Mouse (Mus musculus): ENCODE data around the gene Tnfsf14.

- TF ChIP-seq HCFC1 (IDR thresholded peaks at IDR 0.05; ENCODE audit: low read depth, low read length), result no peak
- TF ChIP-seq EP300 (IDR thresholded peaks at IDR 0.05; ENCODE audit: low read length), result no peak
- TF ChIP-seq ZMIZ1 (IDR thresholded peaks at IDR 0.05; ENCODE audit: low read depth, low read length), result no peak
- no peak for TF ChIP-seq TCF12 (IDR thresholded peaks at IDR 0.05; ENCODE audit: low read depth, low read length)
- no peak for TF ChIP-seq CTCF (conservative IDR thresholded peaks at IDR 0.05 in 1 of 2, IDR thresholded peaks at IDR 0.05 in 1 of 2; ENCODE audit: low read depth in 2 of 2, low read length in 2 of 2)
- TF ChIP-seq E2F4 (IDR thresholded peaks at IDR 0.05; ENCODE audit: insufficient replicate concordance, low read depth, low read length), result no peak
- no peak for TF ChIP-seq POLR2A (IDR thresholded peaks at IDR 0.05; ENCODE audit: low read depth, low read length)
- no peak for TF ChIP-seq MAX (IDR thresholded peaks at IDR 0.05; ENCODE audit: low read length)
- TF ChIP-seq RAD21 (IDR thresholded peaks at IDR 0.05; ENCODE audit: low read depth, low read length), result no peak
Measured at GRCm38 (mm10) chr17:57228014-57228413, 34.0 kb upstream of the Tnfsf14 start, which contains the start of gene C3.

All from CH12.LX (cell line).